Mouse (Mus musculus): ENCODE results near the gene Comp.

- TF ChIP-seq CTCF (IDR thresholded peaks at IDR 0.05; ENCODE audit: low read depth) (peak; percentile 66), EP300 (optimal IDR thresholded peaks at IDR 0.05) (no peak)
Observed at GRCm38 (mm10) chr8:70360769-70361168, 12.6 kb upstream of the Comp start.
